Mouse (Mus musculus) erythroblast, embryonic 14.5 days (primary cell): ENCODE data around the gene Frs3.

Experiments used
- GATA1 ChIP-seq: IDR thresholded peaks from 2 replicates; pipeline ENCODE4 v1.6.1; 2012; ENCODE audit warnings: low read length, inconsistent platforms, mixed read lengths
- TAL1 ChIP-seq: IDR thresholded peaks from 3 replicates; pipeline ENCODE4 v1.6.1; 2012; ENCODE audit warnings: low read length, inconsistent platforms, mixed read lengths

GRCm38 (mm10) chr17:47663009-47663713 is 25.7 kb upstream of the Frs3 start:
- TF ChIP-seq GATA1 (no peak), TAL1 (no peak)
